Mouse (Mus musculus): Measurements from ENCODE around the gene Cenpe.

GRCm38 (mm10) chr3:135212658-135213350 lies 467 bp downstream of the Cenpe start:
- TF ChIP-seq POLR2A (IDR thresholded peaks at IDR 0.05; ENCODE audit: control insufficient read depth, low read depth, low read length) (no peak), CTCF (IDR thresholded peaks at IDR 0.05; ENCODE audit: control insufficient read depth, insufficient read depth, insufficient replicate concordance, low read depth, low read length) (no peak)
